Mouse (Mus musculus): Measurements from ENCODE around the gene Tfg. TPM values are rescaled to one million over a fixed set of nuclear protein-coding genes. Genes with fewer than 3 reads are reported as not detected.

The Tfg gene
- polyA plus RNA-seq, 2 experiments from 2014 or later, result 60.7 to 63.2 TPM

Other genes starting within 250 kb of the Tfg start
- gene Abi3bp, start 239.6 kb downstream of the Tfg start, polyA plus RNA-seq (2017; shearing (Covaris generic)), result under 1 TPM; 0.09 to 0.20 TPM
- gene Adgrg7, start 78.4 kb upstream of the Tfg start, polyA plus RNA-seq (2017; shearing (Covaris generic)), result not detected
- 1 to 10 TPM in 1 of 2 experiments, not detected in 1; 1.3 TPM for gene Tmem45a, start 168.7 kb upstream of the Tfg start, polyA plus RNA-seq (2017; shearing (Covaris generic))
- gene Lnp1, start 210.6 kb upstream of the Tfg start, polyA plus RNA-seq (2017; shearing (Covaris generic)), result not detected

Measured in CD4-positive, CD25-positive, alpha-beta regulatory T cell, adult 4 months (primary cell).